Mouse (Mus musculus): ENCODE data around the gene Lpo.
A peak's percentile ranks its signal among the peaks of the same experiment; 100 is the strongest.

The Lpo gene

GRCm38 (mm10) chr11:87802621-87803020 is 25.5 kb downstream of the Lpo start:
- DNase-seq: peak in 1 of 2 experiments; percentile 48

- no peak for DNase-seq
Observed at GRCm38 (mm10) chr11:87801711-87802275, 26.3 kb downstream of the Lpo start.

GRCm38 (mm10) chr11:87793460-87793859 is 34.6 kb downstream of the Lpo start, which contains the start of gene Mpo:
Gene Mpo, plus strand, starts transcription at chr11:87793581.
- no peak for DNase-seq

- DNase-seq: no peak
Observed at GRCm38 (mm10) chr11:87790088-87790487, 38.0 kb downstream of the Lpo start.

GRCm38 (mm10) chr11:87780130-87780529 is 48.0 kb downstream of the Lpo start:
- no peak for DNase-seq

GRCm38 (mm10) chr11:87779392-87779791 is 48.7 kb downstream of the Lpo start:
- DNase-seq: no peak

GRCm38 (mm10) chr11:87778915-87779314 is 49.2 kb downstream of the Lpo start:
- DNase-seq: no peak

- peak; percentile 86 to 91 for DNase-seq
Observed at GRCm38 (mm10) chr11:87778100-87778765, 49.9 kb downstream of the Lpo start.

GRCm38 (mm10) chr11:87772354-87772753 is 55.7 kb downstream of the Lpo start:
- DNase-seq: no peak

GRCm38 (mm10) chr11:87770989-87771388 is 57.1 kb downstream of the Lpo start:
- DNase-seq: peak; percentile 60 to 92

- no peak for DNase-seq
Observed at GRCm38 (mm10) chr11:87768745-87769144, 59.3 kb downstream of the Lpo start.

GRCm38 (mm10) chr11:87763988-87764876 is 63.9 kb downstream of the Lpo start:
- peak in 1 of 2 experiments; percentile 53 for DNase-seq

- peak; percentile 66 to 69 for DNase-seq
Observed at GRCm38 (mm10) chr11:87763511-87763987, 64.5 kb downstream of the Lpo start.

GRCm38 (mm10) chr11:87762702-87763385 is 65.2 kb downstream of the Lpo start:
- DNase-seq: no peak

- DNase-seq: no peak
Observed at GRCm38 (mm10) chr11:87761806-87762701, 66.0 kb downstream of the Lpo start.

GRCm38 (mm10) chr11:87761181-87761721 is 66.8 kb downstream of the Lpo start:
- DNase-seq: no peak

- DNase-seq: no peak
Observed at GRCm38 (mm10) chr11:87760301-87761081, 67.6 kb downstream of the Lpo start, which contains the start of gene Tspoap1. Gene Tspoap1, plus strand, starts transcription at chr11:87760541.

GRCm38 (mm10) chr11:87759609-87760005 is 68.5 kb downstream of the Lpo start:
- DNase-seq: no peak

GRCm38 (mm10) chr11:87758957-87759608 is 69.0 kb downstream of the Lpo start:
- DNase-seq: no peak
